Mouse (Mus musculus): ENCODE measurements around the gene Hhex.

DNA sequence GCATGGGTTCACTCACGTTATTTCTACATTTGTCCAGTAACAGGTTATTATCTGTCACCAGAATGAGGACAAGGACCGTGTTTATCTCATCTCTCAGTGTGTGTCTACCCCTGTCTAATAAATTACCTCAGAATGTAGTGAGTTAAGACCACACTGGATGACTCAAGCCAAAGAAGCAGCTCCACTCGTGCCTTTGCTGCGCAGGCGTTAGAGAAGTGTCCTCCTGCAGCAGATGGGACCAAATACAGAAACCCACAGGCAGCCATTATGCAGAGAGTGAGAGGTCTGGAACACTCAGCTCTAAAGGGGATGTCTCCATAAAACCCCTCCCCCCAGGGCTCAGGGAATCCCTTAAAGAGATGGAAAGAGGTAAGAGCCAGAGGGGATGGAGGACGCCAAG, 50.2 kb downstream of the Hhex start:
- TF ChIP-seq CTCF (IDR thresholded peaks at IDR 0.05; ENCODE audit: control insufficient read depth, insufficient read depth, insufficient read length) (no peak), MYOD1 (IDR thresholded peaks at IDR 0.05; ENCODE audit: control insufficient read depth, insufficient read length, low read depth) (no peak), USF1 (IDR thresholded peaks at IDR 0.05; ENCODE audit: low read depth) (no peak), FOSL1 (IDR thresholded peaks at IDR 0.05; ENCODE audit: insufficient read depth, low read length, poor library complexity, severe bottlenecking) (no peak), MAX (IDR thresholded peaks at IDR 0.05) (no peak)
